Mouse (Mus musculus) monocyte, adult 59 days (primary cell): ENCODE results near the gene Alox5ap. TPM values are rescaled to one million over a fixed set of nuclear protein-coding genes. Genes with fewer than 3 reads are reported as not detected.

Experiments used
- total RNA-seq, 2 experiments: library from RNA; stranded (reverse); gene quantifications; one replicate each; pipeline ENCODE4 v1.2.4; 2023

Alox5ap gene
- total RNA-seq: 1,000 to 10,000 TPM; 1,273 to 1,442 TPM

DNA sequence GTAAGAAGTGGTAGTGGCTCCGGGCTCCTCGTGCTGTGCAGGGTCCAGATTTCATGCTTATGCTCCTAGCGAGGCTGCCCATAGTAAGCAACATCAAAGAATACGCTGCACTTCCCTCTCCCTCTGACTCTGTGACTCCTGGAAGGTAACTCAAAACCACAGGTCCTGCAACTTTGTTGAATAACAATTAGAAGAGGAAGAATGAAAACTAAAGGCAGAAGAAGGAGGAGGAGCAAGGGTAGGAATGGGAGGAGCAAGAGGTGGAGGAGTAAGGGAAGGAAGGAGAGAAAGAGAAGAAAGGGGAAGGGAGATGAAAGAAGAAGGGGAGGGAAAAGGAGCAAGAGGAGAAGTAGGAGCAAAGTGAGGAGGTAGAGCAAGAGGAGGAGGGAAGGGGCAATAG lies at the start of gene Alox5ap:
TSS of gene Alox5ap (plus strand) at position 363 of the 400 bp plus-strand sequence.

Other genes starting within 250 kb of the Alox5ap start
- 10 to 100 TPM; 33.1 to 35.1 TPM for gene Uspl1, start 80.4 kb upstream of the Alox5ap start, total RNA-seq
- gene Hmgb1, start 80.3 kb upstream of the Alox5ap start, total RNA-seq: 100 to 1,000 TPM; 177 to 211 TPM
- not detected for gene Medag, start 147.0 kb downstream of the Alox5ap start, total RNA-seq
- gene Tex26, start 174.9 kb downstream of the Alox5ap start, total RNA-seq: not detected